Mouse (Mus musculus): Measurements from ENCODE around the gene Gucy1b2.

- TF ChIP-seq CTCF (IDR thresholded peaks at IDR 0.05) (no peak), POLR2A (IDR thresholded peaks at IDR 0.05; ENCODE audit: insufficient read depth, low read depth, low read length) (no peak), EP300 (IDR thresholded peaks at IDR 0.05; ENCODE audit: insufficient read depth, low read depth, low read length) (no peak)
These were observed 72.2 kb downstream of the Gucy1b2 start for GRCm38 (mm10) chr14:62383786-62384299.
